Mouse (Mus musculus) MEL (cell line): Measurements from ENCODE around the gene Carm1.
A peak's percentile ranks its signal among the peaks of the same experiment; 100 is the strongest.

Experiments used
- CTCF ChIP-seq, 3 experiments: IDR thresholded peaks in 2 of 3; conservative IDR thresholded peaks in 1 of 3; 2 replicates each; pipeline ENCODE4 v1.5.1; 2011 to 2012; ENCODE audit warnings: low read length in 3 of 3, low read depth in 2 of 3, mild to moderate bottlenecking in 2 of 3, improper control_type of control experiment in 1 of 3, inconsistent platforms in 1 of 3, mixed read lengths in 1 of 3, moderate library complexity in 1 of 3; ENCODE audit not compliant: control insufficient read depth in 1 of 3, insufficient read depth in 1 of 3, poor library complexity in 1 of 3, severe bottlenecking in 1 of 3
- ETS1 ChIP-seq: IDR thresholded peaks from 2 replicates; pipeline ENCODE4 v1.6.1; 2012; ENCODE audit warnings: low read depth, mild to moderate bottlenecking, inconsistent platforms, low read length, improper control_type of control experiment, moderate library complexity
- MXI1 ChIP-seq: IDR thresholded peaks from 2 replicates; pipeline ENCODE4 v1.6.1; 2011; ENCODE audit warnings: mild to moderate bottlenecking, low read depth, low read length, improper control_type of control experiment
- POLR2A ChIP-seq, 2 experiments: IDR thresholded peaks; 2 replicates each; pipeline ENCODE4 v1.6.1; 2011 to 2012; ENCODE audit warnings: low read length in 2 of 2, mild to moderate bottlenecking in 2 of 2, control low read depth in 1 of 2, improper control_type of control experiment in 1 of 2, low read depth in 1 of 2, moderate library complexity in 1 of 2; ENCODE audit not compliant: control insufficient read depth in 1 of 2, insufficient read depth in 1 of 2, poor library complexity in 1 of 2
- POLR2AphosphoS2 ChIP-seq: IDR thresholded peaks from 2 replicates; pipeline ENCODE4 v1.6.1; 2011; ENCODE audit warnings: low read length, improper control_type of control experiment
- RAD21 ChIP-seq: IDR thresholded peaks from 2 replicates; pipeline ENCODE4 v1.6.1; 2011; ENCODE audit warnings: mild to moderate bottlenecking, low read depth, low read length, improper control_type of control experiment
- TBP ChIP-seq: IDR thresholded peaks from 2 replicates; pipeline ENCODE4 v1.8.0; 2011; ENCODE audit warnings: low read depth, low read length, improper control_type of control experiment
- TCF12 ChIP-seq: IDR thresholded peaks from 2 replicates; pipeline ENCODE4 v1.6.1; 2014; ENCODE audit warnings: low read depth, mild to moderate bottlenecking, inconsistent platforms, low read length, improper control_type of control experiment, moderate library complexity
- USF2 ChIP-seq, 2 experiments: IDR thresholded peaks; 2 replicates each; pipeline ENCODE4 v1.6.1; 2011 to 2012; ENCODE audit warnings: improper control_type of control experiment in 2 of 2, low read length in 2 of 2, borderline replicate concordance in 1 of 2, inconsistent platforms in 1 of 2, low read depth in 1 of 2, mild to moderate bottlenecking in 1 of 2; ENCODE audit not compliant: insufficient read depth in 1 of 2
- ZC3H11A ChIP-seq: IDR thresholded peaks from 2 replicates; pipeline ENCODE4 v1.6.1; 2012; ENCODE audit warnings: low read depth, mild to moderate bottlenecking, inconsistent platforms, low read length, improper control_type of control experiment

DNA sequence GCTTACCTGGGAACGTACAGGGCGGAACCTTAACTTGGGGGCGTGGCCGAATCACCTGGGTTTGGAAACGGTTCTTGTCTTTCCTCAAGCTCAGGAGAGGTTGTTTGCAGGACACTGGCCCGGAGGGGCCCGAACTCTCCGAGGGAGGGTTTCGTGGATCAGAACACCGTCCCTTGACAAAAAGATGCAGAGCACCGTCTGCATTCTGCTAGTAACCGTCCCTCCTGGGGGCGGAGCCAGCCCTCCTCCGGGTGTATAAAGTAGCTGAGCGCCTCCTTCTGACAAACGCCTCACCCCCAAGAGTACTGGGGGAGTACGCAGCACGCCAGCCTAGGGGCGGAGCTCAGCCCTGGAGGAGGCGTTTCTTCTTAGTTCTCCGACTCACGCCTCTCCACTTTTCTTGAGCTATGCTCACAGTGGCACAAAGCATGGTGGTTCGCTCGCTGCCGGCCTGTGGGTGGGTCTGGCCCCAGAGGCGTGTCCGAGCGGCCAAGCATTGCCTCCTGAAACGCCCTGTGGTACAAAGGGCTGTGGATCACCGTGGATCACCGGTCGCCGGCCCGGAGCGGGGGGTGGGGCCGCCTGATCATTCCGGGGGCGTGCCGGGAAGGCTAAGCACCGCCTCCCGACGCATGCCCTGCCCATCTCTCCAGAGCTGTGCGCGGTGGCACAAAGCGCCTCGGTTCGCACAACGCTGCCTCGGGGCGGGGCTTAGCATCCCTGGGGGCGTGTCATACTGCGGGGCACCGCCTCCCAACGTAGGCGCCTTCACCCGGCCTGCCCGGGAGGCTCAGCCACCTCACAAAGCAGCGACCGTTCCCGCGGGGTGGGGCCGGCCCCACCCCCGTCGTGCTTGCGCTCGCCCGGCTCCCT is 542 bp upstream of the Carm1 start:
- peak in 2 of 3 experiments; percentile 48 to 96; a peak in 5 of 6 replicates for TF ChIP-seq CTCF (IDR thresholded peaks at IDR 0.05 in 2 of 3, conservative IDR thresholded peaks at IDR 0.05 in 1 of 3; ENCODE audit: control insufficient read depth in 1 of 3, insufficient read depth in 1 of 3, low read depth in 2 of 3, low read length in 3 of 3, poor library complexity in 1 of 3, severe bottlenecking in 1 of 3)
- TF ChIP-seq POLR2A (IDR thresholded peaks at IDR 0.05; ENCODE audit: control insufficient read depth in 1 of 2, insufficient read depth in 1 of 2, low read depth in 1 of 2, low read length in 2 of 2, poor library complexity in 1 of 2): peak in 1 of 2 experiments; percentile 74; a peak in 3 of 4 replicates
- TF ChIP-seq TCF12: peak; percentile 56; the same call in 1 of the 2 replicates
- no peak; the same call in none of the 2 replicates for TF ChIP-seq POLR2AphosphoS2
- peak; percentile 51; the same call in 1 of the 2 replicates for TF ChIP-seq ETS1
- peak; percentile 92 for TF ChIP-seq TBP
- TF ChIP-seq ZC3H11A: no peak
- TF ChIP-seq RAD21: no peak; the same call in none of the 2 replicates
- TF ChIP-seq USF2 (IDR thresholded peaks at IDR 0.05; ENCODE audit: borderline replicate concordance in 1 of 2, insufficient read depth in 1 of 2, low read depth in 1 of 2, low read length in 2 of 2): no peak
- TF ChIP-seq MXI1: peak; percentile 90
